ENCODE assay signal across 9 mouse cellular contexts in genomic region chr5:124165622-124166570, GRCm38 (mm10). TPM values are rescaled to one million over a fixed set of nuclear protein-coding genes. Genes with fewer than 3 reads are reported as not detected.
A peak's percentile ranks its signal among the peaks of the same experiment; 100 is the strongest.
DNase-seq lines count a peak whose midpoint lies in the region; ATAC-seq lines count a peak whose summit lies in the region.
"Had no signal": no experiment of that assay in that cellular context is flagged by ENCODE, and none has a peak within 500 bp of the region (broad histone marks: within the 10 kb centered on the region; RNA-seq: fewer than 3 reads in every experiment).

No protein-coding gene starts in this region.

- H3K4me2 ChIP-seq in hindbrain, embryonic 13.5 days, result no peak overlapping the region

- peaks cover 79% of the 10 kb centered on the region for H3K4me1 ChIP-seq in hindbrain, embryonic 13.5 days (replicated peaks)

- H3K9me3 ChIP-seq in hindbrain, embryonic 13.5 days, result no peaks in the 10 kb centered on the region

- no peak for ATAC-seq in cerebellum, adult (ENCODE audit: insufficient number of reproducible peaks, low FRiP score, low TSS enrichment)
- peak; percentile 41; the same call in 1 of the 2 replicates for ATAC-seq in hindbrain, embryonic 13.5 days (ENCODE audit: low FRiP score)
- ATAC-seq in megakaryocyte, adult 5-6 weeks (ENCODE audit: poor library complexity, severe bottlenecking), result peak; percentile 27; the same call in 1 of the 2 replicates

- H3K9ac ChIP-seq in hindbrain, embryonic 13.5 days, result no peak overlapping the region

- 35% methylated on average over 15 of the region's 15 CpGs for WGBS in hindbrain, embryonic 13.5 days

- no peaks in the 10 kb centered on the region for H3K27me3 ChIP-seq in hindbrain, embryonic 13.5 days

- H3K27ac ChIP-seq in hindbrain, embryonic 13.5 days, result peak overlapping the region; percentile 86

- H3K36me3 ChIP-seq in hindbrain, embryonic 13.5 days, result no peaks in the 10 kb centered on the region

- no peak overlapping the region for H3K4me3 ChIP-seq in hindbrain, embryonic 13.5 days
- H3K4me3 ChIP-seq: erythroblast, embryonic 14.5 days had no signal

- peak; percentile 61 for DNase-seq in cerebellum, adult 11-12 months
- DNase-seq in urinary bladder, adult 18-20 months (ENCODE audit: low spot score in 2 of 2), result peak; percentile 33 to 47
- no peak for DNase-seq in urinary bladder, adult 2 months (ENCODE audit: low spot score)
- peak; percentile 79 for DNase-seq in telencephalon, adult 2 months (ENCODE audit: low read depth, low spot score)
- DNase-seq in layer of hippocampus, postnatal 14 days (ENCODE audit: low spot score in 2 of 2), result no peak

RNA-seq across cellular contexts. Expression of gene Arl6ip4, which starts 50.0 kb away (rescaled TPM):
- 62.5 and 67.0 TPM in 2 replicates for polyA plus RNA-seq in urinary bladder, adult 2 months (2012; rRNA removed)
- polyA plus RNA-seq in hindbrain, embryonic 13.5 days (2015; fragmentation: Nextera tagmentation; extraction: Ambion mirVana), result 71.7 and 75.1 TPM in 2 replicates
- total RNA-seq in megakaryocyte, adult 5-6 weeks (2015), result 45.4 and 53.0 TPM in 2 replicates
- 80.5 and 87.7 TPM in 2 replicates for total RNA-seq in megakaryocyte, adult 5-6 weeks (2017)
- total RNA-seq in layer of hippocampus, postnatal 14 days (2021), result 10 to 100 TPM; 47.3 to 49.0 TPM

RNA-seq across cellular contexts. Expression of gene Ogfod2, which starts 53.8 kb away (rescaled TPM):
- polyA plus RNA-seq in urinary bladder, adult 2 months (2012; rRNA removed), result 24.8 and 32.2 TPM in 2 replicates
- 29.4 and 34.0 TPM in 2 replicates for polyA plus RNA-seq in hindbrain, embryonic 13.5 days (2015; fragmentation: Nextera tagmentation; extraction: Ambion mirVana)
- total RNA-seq in megakaryocyte, adult 5-6 weeks (2015), result 3.4 and 3.6 TPM in 2 replicates
- 2.6 and 6.4 TPM in 2 replicates for total RNA-seq in megakaryocyte, adult 5-6 weeks (2017)
- total RNA-seq in layer of hippocampus, postnatal 14 days (2021), result 10 to 100 TPM; 31.9 to 32.4 TPM

Comparison
In these comparisons a context has a peak if more than half of its experiments do, and no peak if none do; other contexts are left out.
1. DNase-seq: peak in cerebellum, adult 11-12 months (single experiment), urinary bladder, adult 18-20 months (2 of 2) and telencephalon, adult 2 months (single experiment); none in urinary bladder, adult 2 months (single experiment) and layer of hippocampus, postnatal 14 days (0 of 2).
2. RNA of gene Ogfod2, which starts 53.8 kb away (total RNA-seq): 31.9 to 32.4 TPM in layer of hippocampus, postnatal 14 days; 2.6 to 6.4 TPM in megakaryocyte, adult 5-6 weeks; every median in the first group is over 4 times any median in the second.